Mouse (Mus musculus): ENCODE measurements around the gene Castor1. TPM values are rescaled to one million over a fixed set of nuclear protein-coding genes. Genes with fewer than 3 reads are reported as not detected.
"Not testable (repeated sequence)": the region's sequence is repeated elsewhere in the genome, so short reads cannot be mapped to it uniquely, and the experiment has no call there.

Gene Castor1
- 1.4 TPM in 1 of 2 replicates, not detected in the other for polyA plus RNA-seq (2012; ENCODE audit: insufficient read depth, low replicate concordance)

DNA sequence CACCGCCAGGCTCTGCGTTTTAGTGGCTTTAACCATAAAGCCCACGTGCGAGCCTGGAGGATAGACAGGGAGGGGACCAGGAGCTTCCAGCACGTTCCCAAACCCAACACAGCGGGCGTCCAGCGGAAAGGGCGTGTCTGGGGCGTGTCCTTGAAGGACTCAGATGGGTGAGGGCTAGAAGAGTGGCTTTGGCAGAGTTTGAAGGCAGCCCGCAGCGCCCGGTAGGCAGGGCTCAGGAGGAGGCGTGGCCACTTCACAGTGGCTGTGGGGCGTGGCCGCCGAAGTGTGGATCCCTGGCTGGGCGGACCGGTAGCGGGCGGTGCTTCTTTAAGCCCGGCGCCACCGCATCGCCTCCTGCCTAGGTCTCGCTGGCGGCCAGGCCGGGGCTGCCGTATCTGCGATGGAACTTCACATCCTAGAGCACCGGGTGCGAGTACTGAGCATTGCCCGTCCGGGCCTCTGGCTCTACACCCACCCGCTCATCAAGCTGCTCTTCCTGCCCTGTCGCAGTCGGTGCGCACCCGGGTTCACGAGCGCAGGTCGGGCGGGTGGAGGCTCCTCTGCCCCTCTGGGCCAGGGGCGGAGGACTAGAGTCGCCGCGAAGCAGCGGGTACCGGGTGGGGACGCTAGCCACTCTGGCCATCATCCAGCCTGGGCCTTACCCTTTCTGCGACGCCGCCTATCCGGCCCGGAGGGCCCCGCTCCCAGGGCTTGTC is at the start of gene Castor1:
Gene Castor1 (plus strand): TSS at position 312 of the 716 bp plus-strand sequence.
- Histone ChIP-seq H3K36me3 (replicated peaks; ENCODE audit: low read length) (peaks cover 29% of the 10 kb centered on the region), H3K4me1 (peaks cover 30% of the 10 kb centered on the region)

DNA sequence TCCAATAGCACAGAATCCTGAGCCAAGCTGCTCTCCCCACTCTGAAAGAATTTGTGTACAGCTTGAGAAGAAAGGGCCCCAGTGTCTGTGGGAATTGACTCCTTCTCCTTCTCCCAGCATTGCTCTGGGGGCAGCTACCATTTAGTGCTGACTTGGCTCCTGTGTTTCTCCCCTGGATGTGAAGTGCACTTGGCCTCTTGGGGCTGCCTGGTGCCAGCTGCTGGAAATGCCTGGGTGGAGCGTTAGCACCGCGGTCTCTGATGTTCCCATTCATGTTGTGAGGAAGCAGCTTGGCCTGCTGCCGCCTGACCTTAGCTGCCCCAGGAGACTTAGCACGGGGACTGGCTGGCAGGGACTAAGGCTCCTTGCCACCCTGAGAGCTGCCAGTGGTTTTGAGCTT is 43.4 kb upstream of the Castor1 start:
- 0 out of 2 replicates have a peak, but pooled peaks cover 4% of the 10 kb centered on the region for H3K4me1 ChIP-seq
- no peak overlapping the region for H3K4me3 ChIP-seq (replicated peaks)
- H3K27me3 ChIP-seq (replicated peaks), result no peaks in the 10 kb centered on the region
- TF ChIP-seq FLI1 (IDR thresholded peaks at IDR 0.05; ENCODE audit: low read length) (no peak), GATA1 (IDR thresholded peaks at IDR 0.05; ENCODE audit: borderline replicate concordance, low read length) (no peak)
- peaks cover 100% of the 10 kb centered on the region for H3K36me3 ChIP-seq (replicated peaks; ENCODE audit: low read length)
- H3K9me3 ChIP-seq, result no peaks in the 10 kb centered on the region

More for the DNA sequence above, at the start of gene Castor1:
- no peak for TF ChIP-seq GATA1 (IDR thresholded peaks at IDR 0.05; ENCODE audit: borderline replicate concordance, low read length)
- TF ChIP-seq FLI1 (IDR thresholded peaks at IDR 0.05; ENCODE audit: low read length), result no peak
- H3K9me3 ChIP-seq, result peaks cover 5% of the 10 kb centered on the region; the same call in 1 of the 2 replicates
- peaks cover 48% of the 10 kb centered on the region for H3K27me3 ChIP-seq (replicated peaks)
- peak within 1 kb of the TSS; percentile 92 for H3K4me3 ChIP-seq (replicated peaks)

DNA sequence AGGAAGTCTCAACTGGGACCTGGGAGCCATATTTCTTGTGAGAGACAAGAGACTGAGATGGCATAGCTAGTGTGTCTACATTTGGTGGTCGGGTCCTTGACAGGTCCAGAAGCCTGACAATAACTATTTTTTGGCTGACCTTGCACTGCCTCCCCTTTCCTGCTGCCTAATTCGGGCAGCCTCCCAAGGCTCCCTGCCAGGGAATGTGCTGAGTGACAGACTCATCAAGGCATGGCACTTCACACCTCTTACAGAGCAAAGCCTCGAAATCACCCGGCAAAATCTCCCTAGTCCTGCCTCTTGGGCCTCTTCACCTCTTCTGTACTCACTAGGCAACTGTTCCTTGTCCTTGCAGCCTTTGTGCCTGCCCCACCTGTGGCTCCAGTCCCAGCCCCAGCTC is 40.3 kb upstream of the Castor1 start:
- H3K9me3 ChIP-seq, result no peaks in the 10 kb centered on the region
- no peaks in the 10 kb centered on the region for H3K27me3 ChIP-seq (replicated peaks)
- no peak overlapping the region for H3K4me3 ChIP-seq (replicated peaks)
- 0 out of 2 replicates have a peak, but pooled peaks cover 4% of the 10 kb centered on the region for H3K4me1 ChIP-seq
- TF ChIP-seq GATA1 (IDR thresholded peaks at IDR 0.05; ENCODE audit: borderline replicate concordance, low read length) (no peak), FLI1 (IDR thresholded peaks at IDR 0.05; ENCODE audit: low read length) (no peak)
- peaks cover 99% of the 10 kb centered on the region for H3K36me3 ChIP-seq (replicated peaks; ENCODE audit: low read length)

DNA sequence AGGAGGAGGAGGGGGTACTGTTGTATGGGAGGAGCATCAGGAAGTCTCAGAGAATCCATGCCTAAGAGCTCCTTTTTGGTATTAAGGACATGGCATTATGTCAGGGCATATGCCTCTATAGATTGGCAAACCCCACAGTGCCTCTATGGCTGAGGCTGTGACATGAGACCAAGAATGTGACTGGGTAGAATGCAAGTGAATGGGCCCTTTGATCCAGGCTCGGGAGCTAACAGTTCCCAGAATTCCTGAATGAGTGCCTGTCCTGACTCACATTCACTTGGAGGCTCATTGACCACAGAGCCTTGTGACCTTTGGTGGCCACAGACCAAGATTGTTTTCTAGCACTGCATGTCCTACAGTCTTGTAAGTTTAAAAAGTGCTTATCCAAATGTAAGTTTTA is 36.0 kb upstream of the Castor1 start:
- TF ChIP-seq GATA1 (IDR thresholded peaks at IDR 0.05; ENCODE audit: borderline replicate concordance, low read length) (no peak), FLI1 (IDR thresholded peaks at IDR 0.05; ENCODE audit: low read length) (no peak)
- H3K4me3 ChIP-seq (replicated peaks), result no peak overlapping the region
- H3K27me3 ChIP-seq (replicated peaks), result no peaks in the 10 kb centered on the region
- H3K9me3 ChIP-seq, result no peaks in the 10 kb centered on the region
- peaks cover 61% of the 10 kb centered on the region for H3K36me3 ChIP-seq (replicated peaks; ENCODE audit: low read length)
- peaks cover 6% of the 10 kb centered on the region for H3K4me1 ChIP-seq

DNA sequence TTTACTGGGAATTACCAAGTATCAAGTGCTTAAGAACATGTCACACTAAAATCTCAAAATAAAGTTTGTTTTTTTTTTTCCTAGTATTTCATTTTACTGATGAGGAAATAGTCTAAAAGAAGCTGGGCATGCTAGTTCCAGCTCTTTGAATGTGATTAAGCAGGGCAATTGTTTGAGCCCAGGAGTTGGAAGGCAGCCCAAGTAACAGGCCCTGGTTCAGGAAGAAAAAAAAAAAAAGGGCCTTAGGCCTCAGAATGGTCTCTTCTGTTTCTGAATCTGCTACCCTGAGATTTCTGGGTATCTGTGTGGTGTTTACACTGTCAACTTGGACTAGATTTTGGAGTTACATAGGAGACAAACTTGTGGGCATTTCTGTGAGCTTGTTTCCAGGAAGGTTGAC is 34.5 kb upstream of the Castor1 start:
- no peak for TF ChIP-seq FLI1 (IDR thresholded peaks at IDR 0.05; ENCODE audit: low read length)
- no peak for TF ChIP-seq GATA1 (IDR thresholded peaks at IDR 0.05; ENCODE audit: borderline replicate concordance, low read length)
- no peaks in the 10 kb centered on the region for H3K9me3 ChIP-seq
- peaks cover 10% of the 10 kb centered on the region for H3K27me3 ChIP-seq (replicated peaks)
- H3K4me3 ChIP-seq (replicated peaks), result no peak overlapping the region
- H3K4me1 ChIP-seq, result peaks cover 16% of the 10 kb centered on the region
- H3K36me3 ChIP-seq (replicated peaks; ENCODE audit: low read length), result peaks cover 47% of the 10 kb centered on the region

DNA sequence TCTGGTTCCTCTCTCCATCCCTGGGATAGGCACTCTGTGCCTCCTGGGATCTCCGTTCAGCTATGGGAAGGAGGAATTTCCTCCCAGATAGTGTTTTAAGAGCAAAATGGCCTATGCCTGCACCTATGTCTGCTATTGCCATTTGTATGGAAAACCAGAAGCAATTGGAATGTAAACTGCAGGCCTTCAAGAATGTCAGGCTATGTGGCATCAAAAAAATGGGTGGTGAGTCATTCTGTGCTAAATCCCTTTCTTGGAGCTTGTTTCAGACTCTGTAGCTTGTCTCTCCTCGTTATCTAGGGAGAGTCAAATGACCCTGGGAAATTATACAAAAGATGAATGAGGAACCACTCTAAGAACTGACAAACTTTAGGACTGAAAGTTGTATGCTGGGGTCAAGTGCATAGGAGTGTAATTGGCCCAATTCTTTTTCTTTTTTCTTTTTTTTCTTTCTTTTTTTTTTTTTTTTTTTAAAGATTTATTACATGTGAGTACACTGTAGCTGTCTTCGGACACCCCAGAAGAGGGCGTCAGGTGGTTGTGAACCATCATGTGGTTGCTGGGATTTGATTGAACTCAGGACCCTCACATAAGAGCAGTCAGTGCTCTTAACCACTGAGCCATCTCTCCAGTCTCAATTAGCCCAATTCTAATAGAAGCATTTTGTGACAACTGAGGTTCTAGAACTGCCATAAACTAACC is 33.6 kb upstream of the Castor1 start:
- no peak for TF ChIP-seq FLI1 (IDR thresholded peaks at IDR 0.05; ENCODE audit: low read length)
- no peak for TF ChIP-seq GATA1 (IDR thresholded peaks at IDR 0.05; ENCODE audit: borderline replicate concordance, low read length)
- H3K36me3 ChIP-seq (replicated peaks; ENCODE audit: low read length), result peaks cover 38% of the 10 kb centered on the region
- no peak overlapping the region for H3K4me3 ChIP-seq (replicated peaks)

DNA sequence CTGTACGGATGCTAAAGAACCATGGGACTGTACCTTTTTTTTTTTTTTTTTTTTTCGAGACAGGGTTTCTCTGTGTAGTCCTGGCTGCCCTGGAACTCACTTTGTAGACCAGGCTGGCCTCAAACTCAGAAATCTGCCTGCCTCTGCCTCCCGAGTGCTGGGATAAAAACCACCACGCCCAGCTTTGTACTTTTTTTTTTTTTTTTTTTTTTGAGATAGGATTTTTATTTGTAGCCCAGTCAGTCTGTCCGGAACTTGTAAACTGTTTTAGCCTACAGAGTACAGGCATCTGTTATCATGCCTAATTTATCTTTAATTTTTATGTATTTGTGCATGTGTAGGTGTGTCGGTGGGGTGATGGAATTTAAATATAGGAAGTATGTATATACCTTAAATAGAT is 32.5 kb upstream of the Castor1 start:
- not testable (repeated sequence) for H3K27me3 ChIP-seq (replicated peaks); H3K9me3 ChIP-seq; H3K4me3 ChIP-seq (replicated peaks)
- H3K36me3 ChIP-seq (replicated peaks; ENCODE audit: low read length), result peaks cover 27% of the 10 kb centered on the region
- H3K4me1 ChIP-seq, result peaks cover 23% of the 10 kb centered on the region

More for the DNA sequence above, 33.6 kb upstream of the Castor1 start:
- no peaks in the 10 kb centered on the region for H3K9me3 ChIP-seq
- peaks cover 10% of the 10 kb centered on the region for H3K27me3 ChIP-seq (replicated peaks)
- peaks cover 16% of the 10 kb centered on the region for H3K4me1 ChIP-seq

DNA sequence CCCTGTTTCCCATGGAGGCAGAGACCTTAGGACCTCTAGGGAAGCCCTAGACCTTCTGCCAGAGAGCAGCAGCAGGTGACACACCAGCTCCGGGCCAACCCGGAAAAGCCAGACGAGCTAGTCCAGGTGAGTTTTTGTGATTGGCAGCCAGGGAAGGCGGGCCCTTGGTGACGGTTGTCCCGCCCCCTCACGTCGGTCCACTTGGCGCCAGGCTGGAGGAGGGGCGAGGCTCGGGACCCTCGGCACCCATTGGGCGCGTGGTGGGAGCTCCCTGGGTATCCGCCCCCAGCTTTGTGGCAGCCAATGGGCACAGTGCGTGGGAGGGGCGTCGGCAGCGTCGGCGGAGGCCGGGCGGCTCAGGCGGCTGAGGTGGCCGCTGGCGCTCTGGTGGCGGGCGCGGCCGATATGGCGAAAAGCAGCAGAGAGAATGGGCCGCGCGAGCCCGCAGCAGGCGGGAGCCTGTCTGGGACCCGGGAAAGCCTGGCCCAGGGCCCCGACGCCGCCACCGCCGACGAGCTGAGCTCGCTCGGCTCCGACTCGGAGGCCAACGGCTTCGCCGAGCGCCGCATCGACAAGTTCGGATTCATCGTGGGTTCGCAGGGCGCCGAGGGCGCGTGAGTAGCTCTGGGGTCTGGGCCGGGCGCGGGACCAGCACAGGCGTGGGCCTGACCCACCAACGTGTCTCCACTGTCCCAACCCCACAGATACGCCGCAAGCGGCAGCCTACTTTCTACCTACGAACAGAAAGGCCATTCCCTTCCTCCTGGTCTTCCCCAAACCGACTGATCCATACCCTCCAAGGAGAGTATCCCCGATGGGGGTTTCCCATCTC is 31.3 kb upstream of the Castor1 start, which contains the start of gene Tbc1d10a:
Gene Tbc1d10a (plus strand): TSS at position 304 of the 832 bp plus-strand sequence.
- Histone ChIP-seq H3K9me3 (no peaks in the 10 kb centered on the region), H3K36me3 (replicated peaks; ENCODE audit: low read length) (peaks cover 18% of the 10 kb centered on the region), H3K4me1 (peaks cover 35% of the 10 kb centered on the region), H3K4me3 (replicated peaks) (peak within 1 kb of the TSS; percentile 94), H3K27me3 (replicated peaks) (peaks cover 13% of the 10 kb centered on the region)
- TF ChIP-seq FLI1 (IDR thresholded peaks at IDR 0.05; ENCODE audit: low read length), result no peak
- no peak for TF ChIP-seq GATA1 (IDR thresholded peaks at IDR 0.05; ENCODE audit: borderline replicate concordance, low read length)

DNA sequence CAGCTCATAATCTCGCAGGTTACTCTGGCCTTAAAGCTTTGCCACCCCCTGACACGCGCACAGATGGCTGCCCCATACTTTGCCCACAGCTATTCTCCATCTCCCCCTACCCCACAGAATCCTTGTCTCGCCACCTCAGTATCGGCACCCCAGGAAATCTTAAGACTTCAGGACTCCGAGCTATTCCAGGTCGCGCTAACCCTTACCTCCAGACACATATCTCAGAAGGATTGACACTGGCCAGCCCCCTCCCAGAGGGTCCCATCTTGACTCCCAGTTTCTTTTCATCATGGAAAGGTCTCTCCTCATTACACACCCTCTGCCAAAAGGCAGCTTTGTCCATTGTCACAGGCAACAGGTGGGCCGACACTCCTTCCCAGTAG is 30.7 kb upstream of the Castor1 start:
- peak overlapping the region; percentile 94 for H3K4me3 ChIP-seq (replicated peaks)
- H3K9me3 ChIP-seq, result no peaks in the 10 kb centered on the region
- peaks cover 16% of the 10 kb centered on the region for H3K27me3 ChIP-seq (replicated peaks)
- peaks cover 36% of the 10 kb centered on the region for H3K4me1 ChIP-seq
- peaks cover 13% of the 10 kb centered on the region for H3K36me3 ChIP-seq (replicated peaks; ENCODE audit: low read length)
- no peak for TF ChIP-seq GATA1 (IDR thresholded peaks at IDR 0.05; ENCODE audit: borderline replicate concordance, low read length)
- TF ChIP-seq FLI1 (IDR thresholded peaks at IDR 0.05; ENCODE audit: low read length), result no peak

Data from megakaryocyte, embryonic 14.5 days (primary cell).